Mouse (Mus musculus) c-Kit-positive CD71-negative TER-119-negative erythroid progenitor cells, embryonic 14.5 days (primary cell): ENCODE results near the gene Tmem168.
A peak's percentile ranks its signal among the peaks of the same experiment; 100 is the strongest.

Experiments
- DNase-seq: peaks from one replicate; pipeline ENCODE4 v3.0.0-alpha.2; 2013; ENCODE audit warnings: low read depth

The Tmem168 gene

GRCm38 (mm10) chr6:13607621-13608493 lies at the start of gene Tmem168:
Gene Tmem168, minus strand, starts transcription at chr6:13608100.
- DNase-seq, result peak; percentile 75

DNA sequence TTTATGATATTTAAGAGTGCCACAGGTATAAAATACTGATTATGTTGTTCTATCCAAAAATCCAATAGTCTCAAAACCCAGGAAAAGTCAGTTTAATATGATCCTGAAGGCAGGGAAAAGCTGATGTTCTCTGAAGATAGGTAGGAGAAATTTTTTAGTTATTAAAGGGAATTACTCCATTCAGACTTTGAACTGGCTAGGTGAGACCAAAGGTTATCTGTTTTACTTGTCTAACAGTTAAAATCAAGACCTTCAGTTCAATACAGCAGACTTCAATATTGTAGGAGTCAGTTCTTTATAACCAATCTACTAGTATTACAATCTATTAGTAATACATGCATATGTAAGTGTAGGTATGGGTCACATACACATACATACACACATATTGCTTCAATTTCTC lies 46.2 kb upstream of the Tmem168 start:
- no peak for DNase-seq

- DNase-seq, result no peak
Measured at GRCm38 (mm10) chr6:13652284-13652683, 44.4 kb upstream of the Tmem168 start.

DNA sequence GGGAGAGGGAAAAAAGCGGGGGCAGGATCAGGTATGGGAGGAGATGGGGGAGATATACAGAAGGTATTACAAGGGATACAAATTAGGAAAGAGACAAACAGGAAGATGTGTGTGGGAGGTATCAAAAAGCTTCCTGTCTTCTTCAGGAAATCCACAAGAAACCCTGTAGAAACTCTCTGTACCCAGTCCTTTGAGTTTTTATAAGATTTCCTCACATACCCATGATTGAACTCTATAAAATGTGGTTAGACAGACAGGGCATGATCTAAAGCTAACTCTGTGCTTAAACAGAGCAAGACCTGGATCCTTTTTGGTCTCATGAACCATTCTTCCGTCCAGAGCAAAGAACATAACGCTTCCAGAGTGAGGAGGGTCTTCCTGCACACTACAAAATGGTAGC lies 43.0 kb upstream of the Tmem168 start:
- DNase-seq, result no peak

DNA sequence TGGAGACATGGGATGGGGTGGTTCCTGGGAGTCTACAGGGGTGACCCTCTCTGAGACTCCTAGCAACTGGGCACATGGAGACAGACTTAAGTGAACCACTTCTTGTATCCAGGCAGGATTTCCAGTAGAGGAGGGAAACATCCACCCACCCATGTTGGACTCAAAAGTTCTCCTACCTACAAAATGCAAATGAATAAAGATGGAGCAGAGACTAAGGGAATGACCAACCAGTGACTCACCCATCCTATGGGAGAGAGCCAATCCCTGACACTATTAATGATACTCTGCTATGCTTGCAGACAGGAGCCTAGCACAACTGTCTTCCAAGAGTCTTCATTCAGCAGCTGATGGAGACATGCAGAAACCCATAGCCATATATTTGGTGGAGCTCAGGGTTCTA lies 40.4 kb upstream of the Tmem168 start:
- DNase-seq, result no peak

GRCm38 (mm10) chr6:13636582-13636989 lies 28.7 kb upstream of the Tmem168 start:
- no peak for DNase-seq

- no peak for DNase-seq
Measured at GRCm38 (mm10) chr6:13632571-13632970, 24.7 kb upstream of the Tmem168 start.

DNA sequence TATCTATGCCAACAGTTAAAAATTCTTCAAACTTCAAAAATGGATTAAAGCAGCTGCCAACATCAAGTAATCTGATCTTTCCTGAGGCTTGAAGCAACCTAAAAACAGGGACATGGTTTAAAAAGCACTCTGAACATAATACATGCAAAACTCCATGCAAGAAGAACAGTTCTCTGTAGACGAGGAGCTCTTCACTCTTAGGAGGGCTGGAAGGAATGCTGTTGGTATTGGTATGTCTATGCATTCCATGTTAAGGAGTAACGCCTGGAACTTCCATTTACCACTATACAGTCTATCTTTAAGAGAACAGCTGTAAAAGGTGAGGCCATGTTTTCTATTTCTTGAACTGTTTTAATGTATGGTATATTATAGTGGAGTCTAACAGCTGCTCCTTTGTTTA lies 22.7 kb upstream of the Tmem168 start:
- no peak for DNase-seq

DNA sequence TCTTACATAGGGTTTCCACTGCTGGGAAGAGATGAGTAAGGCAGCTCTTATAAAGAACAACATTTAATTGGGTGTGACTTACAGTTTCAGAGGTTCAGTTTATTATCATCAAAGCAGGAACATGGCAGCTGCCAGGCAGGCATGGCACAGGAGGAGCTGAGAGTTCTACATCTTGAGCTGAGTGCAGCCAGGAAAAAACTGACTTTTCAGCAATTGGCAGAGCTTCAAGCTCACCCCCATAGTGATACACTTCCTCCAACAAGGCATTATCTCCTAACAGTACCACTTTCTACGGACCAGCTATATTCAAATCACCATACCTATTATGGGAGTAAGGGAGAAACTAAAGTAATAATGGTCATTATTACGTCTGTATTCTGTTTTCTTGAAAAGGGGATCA lies 11.7 kb upstream of the Tmem168 start:
- DNase-seq, result no peak

DNA sequence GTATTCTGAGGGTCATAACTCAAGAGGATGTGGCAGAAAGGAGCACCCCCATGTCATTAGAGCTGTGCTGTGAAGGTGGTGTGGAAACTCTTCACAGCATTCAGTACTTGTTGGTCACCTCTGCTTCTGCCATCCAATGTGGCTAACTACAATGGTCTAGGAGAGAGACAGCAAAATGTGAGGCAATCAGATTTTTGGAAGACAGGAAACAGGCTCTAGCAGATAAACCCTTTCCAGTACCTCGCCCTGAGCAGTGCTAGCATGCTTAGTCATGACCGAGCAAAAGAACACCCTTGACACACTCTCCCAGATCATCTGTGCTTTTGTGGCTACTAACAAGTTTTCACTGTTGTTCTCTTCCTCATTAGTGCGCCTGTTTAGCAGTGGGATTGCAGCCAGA lies 9.2 kb upstream of the Tmem168 start:
- no peak for DNase-seq

DNA sequence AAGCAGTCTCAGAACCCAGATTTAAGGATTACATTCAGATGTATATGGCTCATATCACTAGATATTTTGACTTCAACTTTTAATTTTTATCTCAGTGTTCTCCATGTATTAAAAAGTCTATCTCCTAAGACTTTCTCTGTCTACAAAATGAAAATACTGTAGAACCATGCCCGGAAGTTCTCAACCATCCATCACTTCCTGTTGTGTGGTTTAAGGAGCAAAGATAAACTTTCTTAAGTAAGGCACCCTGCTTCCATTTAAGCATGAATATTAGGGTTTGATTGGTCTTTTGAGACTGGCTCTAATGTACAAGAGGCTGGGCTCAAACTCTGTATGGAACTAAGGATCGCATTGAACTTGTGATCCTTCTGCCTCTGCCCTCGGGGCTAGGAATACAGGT lies 6.7 kb upstream of the Tmem168 start:
- no peak for DNase-seq

DNA sequence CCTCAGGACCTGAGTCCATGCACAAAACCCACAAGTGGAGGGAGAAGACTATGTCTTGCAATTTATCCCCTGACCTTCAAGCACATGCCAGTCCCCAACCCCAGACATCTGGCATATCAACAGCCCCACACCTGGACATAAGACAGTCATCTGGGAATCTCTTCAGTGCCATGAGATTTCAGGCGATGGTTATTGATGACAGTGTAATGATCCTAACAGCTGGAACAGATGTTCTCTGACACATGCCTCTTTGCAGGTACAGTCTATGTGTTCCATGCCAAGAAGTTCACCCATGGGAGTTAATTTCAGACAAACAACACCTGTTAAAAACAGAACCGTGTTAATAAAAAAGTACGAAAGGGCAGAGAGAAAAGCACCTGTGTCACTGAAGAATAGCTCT lies 5.8 kb upstream of the Tmem168 start:
- DNase-seq, result no peak

- no peak for DNase-seq
Measured at GRCm38 (mm10) chr6:13610869-13611268, 3.0 kb upstream of the Tmem168 start.

DNA sequence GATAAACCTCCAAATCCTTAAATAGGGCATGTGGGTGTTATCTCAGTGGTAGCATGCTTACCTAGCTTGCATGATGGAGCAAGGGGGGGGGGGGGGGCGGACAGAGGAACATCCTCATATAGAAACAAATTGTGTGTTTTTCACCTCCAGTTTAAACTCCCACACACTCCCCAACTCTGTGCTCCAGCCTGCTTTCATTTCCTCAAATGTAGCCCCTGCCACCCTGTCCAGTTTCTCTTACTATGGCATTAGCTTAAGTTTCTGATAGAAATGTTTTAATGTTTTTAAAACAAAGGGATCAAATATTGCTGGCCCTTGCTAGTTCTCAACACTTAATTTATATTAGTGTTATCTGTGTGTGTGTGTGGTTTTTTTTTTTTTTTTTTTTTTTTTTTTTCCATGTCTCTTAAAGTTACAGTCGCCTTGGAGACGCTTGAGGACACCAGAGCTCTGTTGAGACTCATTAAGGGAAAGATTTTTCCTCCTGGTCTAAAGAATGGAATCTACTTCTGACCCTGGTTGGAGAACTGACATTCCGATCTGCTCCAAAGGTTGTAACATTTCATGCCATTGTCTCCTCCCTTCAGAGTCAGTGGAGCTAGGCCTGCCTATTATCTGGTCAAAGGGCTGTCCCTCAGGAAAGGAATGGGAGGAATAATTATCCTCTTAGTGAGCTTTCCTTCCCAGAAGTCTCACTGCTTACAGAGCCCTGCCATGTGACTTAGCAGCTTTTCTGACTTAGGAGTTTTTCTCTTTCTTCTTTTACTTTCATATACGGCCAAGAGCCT lies 1.6 kb upstream of the Tmem168 start:
- DNase-seq, result no peak

DNA sequence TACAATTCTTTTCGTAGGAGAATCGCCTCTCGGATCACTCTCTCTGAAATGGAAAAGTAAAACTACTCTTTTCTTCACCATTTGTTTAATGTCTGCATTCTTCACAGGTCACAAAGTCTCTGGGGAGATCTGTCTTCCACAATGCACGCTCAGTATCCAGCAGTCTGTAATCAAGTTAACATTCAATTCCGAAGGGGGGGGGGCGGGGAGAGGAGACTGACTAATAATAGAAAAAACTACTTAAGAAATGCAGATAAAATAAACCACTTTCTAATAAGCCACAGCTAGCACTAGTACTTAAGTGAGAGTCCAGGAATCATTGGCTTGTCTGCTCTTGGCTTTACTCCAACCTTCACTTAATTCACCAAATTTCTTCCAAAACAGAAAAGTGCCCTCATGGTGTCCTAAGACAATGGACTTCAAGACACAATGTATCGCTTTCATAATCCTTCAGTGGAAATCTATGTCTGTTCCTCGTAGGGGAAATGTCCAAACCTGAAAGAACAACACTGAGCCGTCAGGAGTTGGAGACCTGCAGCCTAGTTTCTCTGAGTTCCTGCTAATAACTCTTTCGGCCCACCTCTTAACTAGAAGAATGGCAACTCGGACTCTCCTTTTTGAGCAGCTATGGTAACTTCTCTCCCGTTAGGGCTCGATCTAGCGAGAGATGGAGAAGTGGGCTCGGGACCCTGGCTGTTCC lies 829 bp downstream of the Tmem168 start:
- DNase-seq, result no peak

GRCm38 (mm10) chr6:13606394-13606793 lies 1.5 kb downstream of the Tmem168 start:
- no peak for DNase-seq

DNA sequence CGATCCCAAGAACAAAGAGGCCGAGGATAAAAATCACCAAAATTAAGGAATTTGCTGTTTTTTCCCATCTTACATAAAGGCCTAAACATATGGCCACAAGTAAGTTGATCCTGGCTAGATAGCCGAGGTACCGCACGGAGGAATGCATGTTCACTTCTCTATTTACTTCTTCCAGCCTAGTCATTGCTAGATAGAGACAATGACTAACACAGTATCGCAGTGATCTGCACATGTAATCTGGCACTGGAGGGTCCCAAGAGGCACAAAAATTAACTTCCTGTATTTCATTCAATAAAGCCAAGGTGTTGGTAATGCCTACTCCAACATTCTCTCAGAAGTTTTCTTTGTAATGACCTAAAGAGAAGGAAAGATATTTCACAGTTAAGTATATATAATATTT lies 4.8 kb downstream of the Tmem168 start:
- DNase-seq, result no peak

DNA sequence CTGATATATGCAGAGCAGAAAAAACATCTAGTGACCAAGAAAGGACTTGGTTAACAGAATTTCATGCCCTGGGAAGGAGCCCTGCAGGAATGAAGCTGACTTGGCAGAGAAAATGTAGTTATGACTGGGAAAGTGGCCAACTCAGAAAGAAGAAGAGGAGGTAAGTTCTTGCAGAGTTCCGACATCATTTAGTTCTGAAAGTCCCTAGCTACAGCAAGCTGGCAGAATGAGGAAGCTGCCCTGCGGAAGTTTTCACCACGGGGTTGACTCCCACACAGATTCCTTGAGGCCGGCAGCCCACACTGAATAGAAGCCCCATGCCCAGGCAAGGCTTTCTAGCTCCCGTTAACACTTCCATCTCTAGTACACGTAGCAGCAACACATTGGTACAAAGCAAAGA lies 6.3 kb downstream of the Tmem168 start:
- DNase-seq, result no peak

- DNase-seq, result no peak
Measured at GRCm38 (mm10) chr6:13598239-13598923, 9.5 kb downstream of the Tmem168 start.

DNA sequence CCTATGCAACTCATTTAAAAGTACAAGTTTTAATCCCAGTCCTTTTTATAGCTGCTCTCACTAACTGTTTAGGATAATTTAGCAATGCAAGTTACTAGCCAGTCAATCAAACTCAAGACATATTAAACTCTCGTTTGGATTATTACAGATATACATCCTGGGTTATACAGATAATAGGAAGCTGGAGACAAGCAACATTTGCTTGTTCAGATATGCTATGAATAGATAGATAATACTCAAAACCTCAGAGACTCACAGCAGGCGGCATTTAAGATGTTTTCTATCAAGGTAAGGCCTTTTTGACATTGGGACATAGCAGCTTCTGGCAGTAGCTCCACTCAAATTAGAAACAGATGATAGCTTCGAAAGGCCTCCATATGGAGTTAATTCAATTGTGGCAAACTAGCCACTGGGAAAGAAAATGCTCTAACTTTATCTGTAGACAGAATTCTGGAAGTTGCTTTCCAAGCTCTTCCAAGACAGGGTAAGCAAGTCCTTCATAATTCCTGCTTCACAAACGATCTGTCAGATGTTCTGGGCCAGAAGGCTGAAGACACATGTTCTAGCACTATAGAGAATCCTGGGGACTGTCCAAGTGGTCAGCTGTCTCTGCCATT lies 15.1 kb downstream of the Tmem168 start:
- DNase-seq, result no peak

- DNase-seq, result no peak
Measured at GRCm38 (mm10) chr6:13586560-13586959, 21.3 kb downstream of the Tmem168 start.

GRCm38 (mm10) chr6:13586154-13586553 lies 21.7 kb downstream of the Tmem168 start:
- DNase-seq, result no peak
